Mouse (Mus musculus) intestine, embryonic 14.5 days (tissue): ENCODE results near the gene Acot7. TPM values are rescaled to one million over a fixed set of nuclear protein-coding genes. Genes with fewer than 3 reads are reported as not detected.

Experiments
- ATAC-seq: fragments of 200-750 bp; cut with Nextera tagmentation; replicated peaks from 2 replicates; pipeline ENCODE4 v1.8.0; 2017; ENCODE audit warnings: low read depth, moderate number of reproducible peaks, moderate TSS enrichment, moderate library complexity; ENCODE audit not compliant: low FRiP score, low TSS enrichment
- DNase-seq: peaks from one replicate; pipeline ENCODE4 v3.0.0-alpha.2; 2018; ENCODE audit warnings: low spot score
- H3K27ac ChIP-seq: fragments of 300-500 bp; sonication (generic); 2 replicates; pipeline ENCODE4 v1.5.1; 2014; ENCODE audit warnings: low read depth, mild to moderate bottlenecking, control low read depth
- H3K27me3 ChIP-seq: fragments of 300-500 bp; sonication (generic); replicated peaks from 2 replicates; pipeline ENCODE4 v1.6.1; 2014; ENCODE audit warnings: low read length, control low read depth; ENCODE audit not compliant: control insufficient read depth, insufficient read depth
- H3K36me3 ChIP-seq: fragments of 300-500 bp; sonication (generic); 2 replicates; pipeline ENCODE4 v1.6.1; 2014; ENCODE audit warnings: low read length, control low read depth; ENCODE audit not compliant: control insufficient read depth, insufficient read depth
- H3K4me1 ChIP-seq: fragments of 300-500 bp; sonication (generic); replicated peaks from 2 replicates; pipeline ENCODE4 v1.6.1; 2014; ENCODE audit warnings: low read length, control low read depth, mixed read lengths; ENCODE audit not compliant: control insufficient read depth, insufficient read depth
- H3K4me2 ChIP-seq: fragments of 300-500 bp; sonication (generic); 2 replicates; pipeline ENCODE4 v1.6.1; 2014; ENCODE audit warnings: low read length
- H3K4me3 ChIP-seq: fragments of 300-500 bp; sonication (generic); 2 replicates; pipeline ENCODE4 v1.5.1; 2014; ENCODE audit warnings: low read depth, low read length, control low read depth, mixed read lengths
- H3K9ac ChIP-seq: fragments of 300-500 bp; sonication (generic); 2 replicates; pipeline ENCODE4 v1.6.1; 2014; ENCODE audit warnings: mild to moderate bottlenecking, low read length
- H3K9me3 ChIP-seq: fragments of 300-500 bp; sonication (generic); 2 replicates; pipeline ENCODE4 v1.6.1; 2016; ENCODE audit warnings: low read length, control low read depth; ENCODE audit not compliant: control insufficient read depth
- WGBS: fragments of 180-500 bp; shearing (Covaris S2); extraction: QIAGEN DNeasy Blood & Tissue Kit; methylation state at CpG from one replicate; pipeline ENCODE4 v1.1.7; 2014; 5-methylcytosine and 5-hydroxymethylcytosine counted together
- polyA plus RNA-seq: library from polyadenylated mRNA; unstranded; fragments of >200 nt; fragmentation: Nextera tagmentation; extraction: Ambion mirVana; gene quantifications from 2 replicates; pipeline ENCODE4 v1.2.1, GENCODE M21; 2014

Gene Acot7
- polyA plus RNA-seq, 1 experiment from 2014 or later: 61.5 TPM

DNA sequence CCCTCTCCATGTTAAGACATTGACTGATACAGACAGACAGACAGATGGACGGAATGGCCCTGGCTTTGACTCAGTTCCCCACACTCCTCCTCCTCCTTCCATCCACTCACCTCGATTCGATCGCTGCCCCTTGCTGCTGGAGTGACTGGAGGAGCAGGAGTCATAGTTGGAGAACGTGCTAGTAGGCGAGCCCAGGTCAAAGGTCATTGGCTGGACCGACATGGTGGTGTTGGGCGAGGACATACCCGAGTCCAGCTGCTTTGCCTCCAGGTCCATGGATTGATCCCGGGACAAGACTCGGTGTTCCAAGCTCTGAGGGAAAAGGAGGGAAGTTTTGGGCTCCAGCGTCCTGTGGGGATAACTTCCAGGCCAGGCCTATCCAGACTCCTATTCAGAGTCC lies 42.6 kb upstream of the Acot7 start:
- H3K9me3 ChIP-seq: no peaks in the 10 kb centered on the region
- no peak overlapping the region for H3K4me2 ChIP-seq
- H3K4me1 ChIP-seq: peaks cover 11% of the 10 kb centered on the region
- no peak overlapping the region for H3K9ac ChIP-seq
- no peak for ATAC-seq
- H3K27me3 ChIP-seq: peaks cover 41% of the 10 kb centered on the region
- H3K4me3 ChIP-seq: no peak overlapping the region
- no peaks in the 10 kb centered on the region for H3K36me3 ChIP-seq
- WGBS: 76% methylated on average over 12 of the region's 12 CpGs
- H3K27ac ChIP-seq: no peak overlapping the region
- DNase-seq: no peak

- no peaks in the 10 kb centered on the region for H3K9me3 ChIP-seq
- H3K4me2 ChIP-seq: no peak overlapping the region
- DNase-seq (no peak), ATAC-seq (no peak)
- no peak overlapping the region for H3K4me3 ChIP-seq
- no peak overlapping the region for H3K27ac ChIP-seq
- WGBS: 32% methylated on average over 6 of the region's 6 CpGs
- H3K4me1 ChIP-seq: peaks cover 6% of the 10 kb centered on the region; the same call in 1 of the 2 replicates
- peaks cover 39% of the 10 kb centered on the region for H3K27me3 ChIP-seq
- H3K9ac ChIP-seq: no peak overlapping the region
- no peaks in the 10 kb centered on the region for H3K36me3 ChIP-seq
Measured at GRCm38 (mm10) chr4:152136112-152136875, 41.6 kb upstream of the Acot7 start.

GRCm38 (mm10) chr4:152136876-152137250 lies 41.1 kb upstream of the Acot7 start:
- Histone ChIP-seq H3K36me3 (no peaks in the 10 kb centered on the region), H3K9ac (no peak overlapping the region), H3K4me1 (peaks cover 4% of the 10 kb centered on the region; the same call in 1 of the 2 replicates), H3K9me3 (no peaks in the 10 kb centered on the region), H3K4me2 (no peak overlapping the region), H3K27me3 (peaks cover 36% of the 10 kb centered on the region), H3K4me3 (no peak overlapping the region), H3K27ac (no peak overlapping the region)
- no peak for DNase-seq
- WGBS: 95% methylated on average over 2 of the region's 2 CpGs
- no peak for ATAC-seq

GRCm38 (mm10) chr4:152138497-152139260 lies 39.3 kb upstream of the Acot7 start:
- Histone ChIP-seq H3K9me3 (no peaks in the 10 kb centered on the region), H3K4me3 (peak overlapping the region; percentile 43), H3K9ac (no peak overlapping the region), H3K27me3 (peaks cover 25% of the 10 kb centered on the region), H3K27ac (no peak overlapping the region), H3K4me2 (peak overlapping the region; percentile 64), H3K36me3 (no peaks in the 10 kb centered on the region), H3K4me1 (0 out of 2 replicates have a peak, but pooled peaks cover 3% of the 10 kb centered on the region)
- whole genome bisulfite sequencing: 3% methylated on average over 50 of the region's 51 CpGs
- DNase-seq: peak; percentile 94
- ATAC-seq: peak; percentile 84

DNA sequence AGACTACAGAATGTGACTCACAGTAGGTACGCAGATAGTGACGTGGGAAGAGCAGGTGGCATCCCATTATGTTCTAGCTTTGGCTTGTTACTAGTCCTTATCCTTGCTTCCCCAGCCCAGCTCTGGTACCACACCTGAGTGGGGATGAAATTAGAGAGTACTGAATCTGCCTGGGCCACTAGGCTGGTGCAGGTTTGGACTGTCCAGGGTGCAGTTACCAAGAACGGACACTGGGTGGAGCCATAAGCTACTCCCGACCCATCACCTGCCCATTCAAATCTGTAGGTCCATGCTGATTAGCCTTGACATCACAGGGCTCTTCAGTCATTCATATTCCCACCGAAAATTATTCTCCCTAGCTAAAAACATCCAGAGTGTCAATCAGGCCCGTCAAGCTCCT lies 37.5 kb upstream of the Acot7 start:
- H3K4me3 ChIP-seq: no peak overlapping the region
- H3K9me3 ChIP-seq: no peaks in the 10 kb centered on the region
- WGBS: 29% methylated on average over 6 of the region's 6 CpGs
- peak; percentile 81 for DNase-seq
- H3K27me3 ChIP-seq: peaks cover 18% of the 10 kb centered on the region
- no peak overlapping the region for H3K27ac ChIP-seq
- H3K36me3 ChIP-seq: no peaks in the 10 kb centered on the region
- 0 out of 2 replicates have a peak, but pooled peaks cover 3% of the 10 kb centered on the region for H3K4me1 ChIP-seq
- no peak overlapping the region for H3K4me2 ChIP-seq
- ATAC-seq: no peak
- no peak overlapping the region for H3K9ac ChIP-seq

GRCm38 (mm10) chr4:152141521-152142135 lies 36.3 kb upstream of the Acot7 start:
- Histone ChIP-seq H3K9ac (no peak overlapping the region), H3K4me2 (no peak overlapping the region), H3K4me3 (no peak overlapping the region), H3K9me3 (no peaks in the 10 kb centered on the region), H3K27me3 (peaks cover 18% of the 10 kb centered on the region), H3K27ac (no peak overlapping the region), H3K4me1 (0 out of 2 replicates have a peak, but pooled peaks cover 3% of the 10 kb centered on the region), H3K36me3 (no peaks in the 10 kb centered on the region)
- ATAC-seq: no peak
- 76% methylated on average over 8 of the region's 8 CpGs for WGBS
- no peak for DNase-seq

- WGBS: 36% methylated on average over 1 of the region's 1 CpGs
- no peak for ATAC-seq
Measured at GRCm38 (mm10) chr4:152143632-152144031, 34.3 kb upstream of the Acot7 start.

DNA sequence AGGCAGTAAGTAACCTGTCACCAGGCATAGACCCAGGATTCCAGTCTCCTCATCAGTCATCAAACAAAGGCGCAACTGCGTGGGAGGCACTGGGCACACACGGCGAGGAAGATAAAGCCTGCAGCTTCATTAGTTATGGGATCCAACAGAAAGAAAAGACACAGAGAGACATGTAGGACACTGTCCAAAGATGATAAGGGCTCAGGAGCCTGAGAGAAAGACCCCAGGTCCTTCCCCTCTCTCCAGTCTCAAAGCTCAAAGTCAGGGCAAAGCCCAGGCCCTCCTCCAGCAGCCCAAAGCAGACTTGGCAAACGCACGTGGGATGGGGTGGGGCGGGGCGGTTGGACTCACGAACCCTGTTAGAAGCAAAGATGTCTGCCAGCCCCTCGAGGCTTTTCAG lies 32.5 kb upstream of the Acot7 start:
- H3K4me1 ChIP-seq: no peaks in the 10 kb centered on the region
- peaks cover 30% of the 10 kb centered on the region for H3K27me3 ChIP-seq
- no peak overlapping the region for H3K9ac ChIP-seq
- no peak overlapping the region for H3K4me2 ChIP-seq
- H3K9me3 ChIP-seq: no peaks in the 10 kb centered on the region
- WGBS: 62% methylated on average over 10 of the region's 10 CpGs
- H3K36me3 ChIP-seq: no peaks in the 10 kb centered on the region
- ATAC-seq (no peak), DNase-seq (no peak)
- no peak overlapping the region for H3K27ac ChIP-seq
- no peak overlapping the region for H3K4me3 ChIP-seq

More at GRCm38 (mm10) chr4:152143632-152144031, 34.3 kb upstream of the Acot7 start:
- Histone ChIP-seq H3K9ac (no peak overlapping the region), H3K4me1 (0 out of 2 replicates have a peak, but pooled peaks cover 3% of the 10 kb centered on the region), H3K36me3 (no peaks in the 10 kb centered on the region), H3K4me2 (no peak overlapping the region), H3K27ac (no peak overlapping the region), H3K27me3 (peaks cover 18% of the 10 kb centered on the region), H3K4me3 (no peak overlapping the region), H3K9me3 (no peaks in the 10 kb centered on the region)
- no peak for DNase-seq
